Mouse (Mus musculus) kidney, postnatal 10 days (tissue): Measurements from ENCODE around the gene Ppp2r5c.

ENCODE experiments used
- DNase-seq: peaks from one replicate; pipeline ENCODE4 v3.0.0; 2021; ENCODE audit warnings: mixed read lengths

The Ppp2r5c gene

DNA sequence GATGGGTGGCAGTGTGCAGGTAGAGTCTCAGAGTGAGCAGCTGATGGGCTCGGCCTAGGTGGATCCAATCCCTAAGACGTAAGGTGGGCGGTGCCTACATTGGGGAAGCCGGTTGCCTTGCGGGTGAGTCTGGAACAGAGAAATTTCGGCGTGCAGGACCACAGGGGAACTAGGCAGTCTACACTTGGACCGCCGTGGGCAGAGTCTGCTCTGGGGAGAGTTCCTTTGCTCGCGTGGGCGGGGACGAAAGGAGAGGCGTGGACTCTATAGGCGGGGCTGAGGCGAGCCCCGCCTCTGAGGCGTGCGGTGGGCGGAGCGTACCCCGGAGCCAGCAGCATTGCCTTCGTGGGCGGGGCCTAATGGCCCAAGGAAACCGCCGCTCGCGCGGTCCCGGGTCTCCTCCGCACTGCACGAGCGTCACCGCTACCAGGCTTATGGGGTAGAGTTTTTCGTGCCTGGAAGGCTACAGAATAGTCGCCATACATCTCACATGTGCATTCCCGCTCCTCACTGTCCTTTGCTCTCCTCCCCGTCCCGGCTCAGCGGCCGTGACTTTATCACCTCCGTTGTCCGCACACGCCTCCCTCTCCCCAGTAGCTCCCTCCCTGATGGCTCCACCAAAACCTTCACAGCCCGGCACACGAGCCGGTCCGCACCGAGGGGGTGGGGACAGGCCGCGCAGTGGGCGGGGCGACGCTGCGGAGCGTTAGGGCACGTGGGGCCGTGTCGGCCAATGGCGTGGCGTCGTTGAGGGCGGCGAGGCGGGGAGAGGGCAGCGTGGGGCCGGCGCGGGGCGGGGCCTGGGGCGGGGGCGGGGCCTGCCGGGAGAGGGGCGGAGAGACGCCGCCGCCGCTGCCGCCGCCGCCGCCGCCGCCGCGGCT, at the start of gene Ppp2r5c:
Gene Ppp2r5c (plus strand): TSS at position 831 of the 881 bp plus-strand sequence.
- peak; percentile 98 for DNase-seq

- peak; percentile 86 for DNase-seq
Measured at GRCm38 (mm10) chr12:110398351-110398750, 48.6 kb upstream of the Ppp2r5c start.

DNA sequence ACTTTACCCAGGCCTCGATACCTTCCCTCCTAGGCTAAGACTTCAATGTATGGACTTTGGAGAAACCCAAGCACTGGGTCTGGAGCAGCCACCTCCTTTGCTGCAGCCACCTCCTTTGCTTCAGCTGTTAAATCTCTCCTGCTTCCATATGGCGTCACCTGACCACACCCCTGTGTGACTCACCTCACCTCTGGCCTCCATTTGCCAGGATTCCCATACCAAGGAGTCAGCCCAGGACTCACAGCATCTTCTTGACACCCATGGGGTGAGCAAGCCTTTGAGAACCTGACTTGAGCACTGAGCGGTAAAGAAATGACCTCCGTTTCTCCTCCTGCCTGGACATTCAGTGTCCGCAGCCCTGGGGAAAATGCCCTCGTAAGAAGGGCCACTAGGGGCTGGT, 47.8 kb upstream of the Ppp2r5c start:
- DNase-seq, result no peak

GRCm38 (mm10) chr12:110400936-110401335, 46.0 kb upstream of the Ppp2r5c start:
- no peak for DNase-seq

DNA sequence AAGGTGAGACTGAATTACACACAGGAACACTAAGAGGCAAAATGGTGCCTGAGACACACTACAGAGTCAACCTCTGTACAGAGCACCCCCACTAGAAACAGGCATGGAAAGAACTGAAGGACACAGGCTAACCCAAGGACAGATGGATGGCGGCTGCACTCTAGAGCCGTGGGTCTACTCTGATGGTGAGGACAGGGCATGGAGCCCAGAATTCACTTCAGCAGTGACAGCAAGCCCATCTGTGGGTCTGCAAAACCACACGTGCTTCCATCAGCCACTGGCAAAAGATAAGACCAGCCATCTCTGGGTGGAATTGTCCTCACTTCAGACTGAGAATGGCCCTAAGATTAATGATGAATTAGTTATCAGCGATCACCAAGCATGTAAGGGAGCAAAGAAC, 45.0 kb upstream of the Ppp2r5c start:
- DNase-seq, result no peak

GRCm38 (mm10) chr12:110416244-110416643, 30.7 kb upstream of the Ppp2r5c start:
- DNase-seq, result peak; percentile 34

GRCm38 (mm10) chr12:110417023-110417986, 29.6 kb upstream of the Ppp2r5c start:
- DNase-seq, result peak; percentile 28

- DNase-seq, result peak; percentile 57
Measured at GRCm38 (mm10) chr12:110417987-110418734, 28.8 kb upstream of the Ppp2r5c start.

- peak; percentile 70 for DNase-seq
Measured at GRCm38 (mm10) chr12:110418735-110419350, 28.1 kb upstream of the Ppp2r5c start.

GRCm38 (mm10) chr12:110419879-110420278, 27.0 kb upstream of the Ppp2r5c start:
- no peak for DNase-seq

GRCm38 (mm10) chr12:110421361-110421760, 25.6 kb upstream of the Ppp2r5c start:
- DNase-seq, result no peak

DNA sequence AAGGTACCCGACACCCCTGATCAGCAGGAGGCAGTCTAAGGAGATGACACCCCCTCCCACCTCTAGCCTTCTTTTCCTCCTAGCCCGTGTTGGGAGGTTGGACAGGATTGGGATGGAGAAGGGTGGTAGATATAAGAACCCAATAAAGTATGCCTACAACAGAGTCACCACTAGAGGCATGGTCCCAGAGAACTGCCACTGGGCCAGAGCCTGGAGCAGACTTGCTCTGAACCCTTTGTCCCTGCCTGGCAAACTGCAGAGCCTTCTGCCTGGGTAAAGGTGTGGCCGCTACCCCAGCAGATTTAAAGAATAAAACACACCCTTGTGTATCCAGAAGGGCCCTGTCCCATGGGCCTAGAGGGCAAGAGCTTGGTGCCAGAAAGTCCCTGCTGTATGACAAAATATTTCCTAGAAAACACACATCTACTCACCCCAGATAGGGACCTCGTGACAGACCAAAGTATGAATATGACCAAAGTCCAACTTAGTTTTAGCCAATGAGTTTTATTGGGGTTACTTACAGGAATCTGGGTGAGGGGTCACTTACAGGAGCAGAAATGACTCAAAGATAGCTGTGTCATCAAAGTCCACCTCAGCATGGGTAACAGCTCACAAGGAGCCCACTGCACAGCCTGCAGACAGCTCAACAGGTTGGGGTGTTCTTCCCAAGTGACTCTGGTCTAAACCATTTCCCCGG, 22.8 kb upstream of the Ppp2r5c start:
- no peak for DNase-seq

DNA sequence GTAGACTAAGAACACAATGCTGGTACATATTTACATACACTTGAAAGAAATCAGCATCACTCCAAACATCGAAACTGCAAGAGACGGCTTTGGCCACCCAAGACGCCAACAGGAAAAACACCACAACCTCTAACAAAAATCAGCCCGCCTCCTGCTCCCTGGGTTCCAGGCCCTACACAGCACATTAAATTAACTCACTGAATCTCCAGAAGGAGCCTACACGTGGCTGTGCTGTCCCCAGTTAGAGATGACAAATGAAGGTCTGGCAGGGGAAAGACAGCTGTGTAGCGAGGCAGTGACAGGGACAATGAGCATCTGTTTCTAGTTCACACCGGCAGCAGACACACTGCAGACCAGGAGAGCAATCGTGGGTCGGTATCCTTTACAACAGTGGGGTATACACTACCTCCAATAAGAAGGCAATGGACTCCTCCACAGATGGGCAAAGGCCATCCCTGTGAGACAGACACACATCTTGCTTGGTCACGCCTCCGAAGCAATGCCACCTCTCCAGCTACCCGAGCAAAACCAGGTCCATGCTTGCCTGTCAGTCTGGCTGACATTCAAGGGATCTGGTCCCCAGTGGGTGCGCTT, 20.4 kb upstream of the Ppp2r5c start:
- DNase-seq, result no peak

DNA sequence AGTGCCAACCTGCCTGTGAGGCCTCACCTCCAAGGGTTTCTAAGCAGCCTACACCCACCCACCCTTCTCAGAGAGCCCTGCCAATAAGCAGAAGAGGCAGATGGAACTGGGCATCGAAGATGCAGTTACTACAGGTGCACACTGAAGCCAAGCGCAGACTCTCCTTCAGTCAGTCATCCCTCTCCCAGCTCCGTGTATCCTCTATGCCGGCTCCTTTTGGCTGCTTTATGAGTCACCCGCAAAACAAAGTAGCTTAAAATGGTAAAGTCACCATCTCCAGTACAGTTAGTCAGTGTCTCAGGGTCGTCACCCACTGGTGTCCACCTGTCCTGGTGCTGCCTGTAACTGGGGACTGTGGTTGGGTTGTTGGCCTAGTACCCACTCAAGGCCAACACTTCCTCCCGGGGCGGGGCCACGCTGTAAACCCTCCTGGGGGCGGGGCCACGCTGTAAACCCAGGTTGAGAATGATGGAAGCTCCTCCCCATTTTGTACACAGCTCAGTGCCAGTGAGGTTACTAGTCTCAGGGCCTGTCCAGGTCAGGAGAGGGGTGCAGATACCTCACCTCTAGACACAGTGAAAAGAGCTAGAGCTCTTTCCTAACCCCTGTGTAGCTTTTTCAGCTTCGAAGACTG, 17.5 kb upstream of the Ppp2r5c start:
- DNase-seq, result no peak

GRCm38 (mm10) chr12:110429990-110430389, 16.9 kb upstream of the Ppp2r5c start:
- DNase-seq, result no peak

DNA sequence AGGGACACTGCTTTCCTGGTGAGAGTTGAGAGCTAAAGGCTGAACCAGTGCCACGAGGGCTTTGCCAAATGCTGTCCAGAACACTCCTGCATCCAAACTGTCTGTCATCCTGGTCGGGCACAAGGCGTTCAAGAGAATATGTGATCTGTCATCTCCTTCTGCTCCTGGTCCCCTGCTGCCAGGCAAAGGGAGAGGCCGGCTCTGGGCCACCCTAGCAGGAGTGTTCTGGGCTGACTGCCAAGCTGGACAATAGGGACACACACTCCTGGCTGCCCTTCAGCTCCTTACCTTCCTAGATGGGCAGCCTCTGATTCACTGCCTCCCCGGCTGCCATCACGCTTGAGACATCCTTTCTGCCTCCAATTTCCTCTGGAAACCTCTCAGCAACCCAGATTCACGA, 15.1 kb upstream of the Ppp2r5c start:
- DNase-seq, result peak; percentile 70

DNA sequence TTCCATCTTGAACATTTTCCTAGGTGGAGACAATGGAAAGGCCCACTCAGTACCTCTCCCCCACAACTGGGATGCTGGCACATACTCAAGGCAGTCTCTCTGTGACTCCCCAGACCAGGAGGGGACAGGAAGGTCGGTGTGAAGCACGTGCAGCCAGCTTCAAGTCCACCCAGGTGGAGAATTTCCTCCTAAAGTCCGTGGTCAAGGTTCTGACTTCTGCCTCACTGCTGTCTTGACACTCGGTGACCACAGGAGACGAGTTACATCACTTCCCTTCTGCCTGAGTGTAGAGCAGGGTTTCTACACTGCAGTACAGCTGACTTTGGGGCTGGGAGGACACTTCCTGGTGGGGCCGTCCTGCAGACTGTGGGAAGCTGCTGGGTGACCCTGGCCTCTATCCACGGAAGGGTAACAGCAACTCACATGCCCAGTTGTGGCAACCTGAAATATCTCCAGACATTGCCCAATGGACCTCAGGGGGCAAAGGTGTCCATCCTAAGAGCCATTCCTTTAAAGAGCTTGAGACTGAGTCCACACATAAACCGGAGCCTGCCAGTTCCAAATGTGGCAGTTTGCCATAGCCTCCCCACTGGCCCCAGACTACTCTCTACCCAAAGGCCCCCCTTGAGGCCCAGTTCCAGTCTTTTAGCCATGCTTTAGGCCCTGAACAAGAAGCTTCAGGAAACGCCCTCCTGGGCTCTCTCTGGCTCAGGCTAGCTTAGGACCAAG, 10.1 kb upstream of the Ppp2r5c start:
- peak; percentile 44 for DNase-seq

DNA sequence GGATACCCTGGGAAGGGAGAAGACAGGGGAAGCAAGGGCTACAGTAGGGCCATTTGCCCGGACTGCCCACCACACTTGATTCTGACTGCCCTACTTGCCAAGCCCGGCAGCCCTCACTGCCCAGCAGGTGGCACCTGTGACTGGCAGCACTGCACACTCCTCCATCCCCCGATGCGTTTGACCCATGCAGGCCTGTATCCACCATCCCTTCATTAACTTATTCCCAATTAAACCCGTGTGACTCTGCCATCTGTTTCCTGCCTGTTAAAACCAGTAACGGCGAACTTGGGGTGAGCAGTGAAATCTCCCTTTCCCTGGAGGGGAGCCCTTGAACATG, 9.6 kb upstream of the Ppp2r5c start:
- peak; percentile 42 for DNase-seq

DNA sequence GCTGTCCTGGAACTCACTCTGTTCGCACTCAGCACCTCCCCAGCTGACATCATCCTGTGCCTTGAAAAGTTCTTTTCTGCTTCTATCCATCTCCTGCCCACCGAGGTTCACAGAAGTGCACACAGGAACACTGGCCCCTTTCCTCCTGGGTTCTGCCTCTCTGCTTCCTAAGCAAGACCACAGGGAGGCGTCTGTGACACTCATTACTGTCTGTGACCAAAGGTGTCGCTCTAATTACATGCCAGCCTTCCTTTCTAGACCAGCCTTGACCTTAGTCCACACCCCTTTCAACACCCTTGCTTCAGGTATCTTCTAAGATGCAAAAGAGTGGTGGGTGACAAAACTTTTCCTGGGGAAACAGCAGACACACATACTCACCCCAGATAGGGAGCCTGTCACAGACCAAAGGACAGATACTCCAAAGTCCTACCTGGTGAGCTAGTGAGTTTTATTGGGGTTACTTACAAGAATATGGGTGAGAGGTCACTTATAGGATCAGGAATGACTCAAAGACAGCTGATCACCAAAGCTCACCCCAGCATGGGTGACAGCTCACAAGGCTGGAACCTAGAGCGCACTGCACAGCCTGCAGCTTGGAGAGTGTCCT, 8.4 kb upstream of the Ppp2r5c start:
- no peak for DNase-seq

DNA sequence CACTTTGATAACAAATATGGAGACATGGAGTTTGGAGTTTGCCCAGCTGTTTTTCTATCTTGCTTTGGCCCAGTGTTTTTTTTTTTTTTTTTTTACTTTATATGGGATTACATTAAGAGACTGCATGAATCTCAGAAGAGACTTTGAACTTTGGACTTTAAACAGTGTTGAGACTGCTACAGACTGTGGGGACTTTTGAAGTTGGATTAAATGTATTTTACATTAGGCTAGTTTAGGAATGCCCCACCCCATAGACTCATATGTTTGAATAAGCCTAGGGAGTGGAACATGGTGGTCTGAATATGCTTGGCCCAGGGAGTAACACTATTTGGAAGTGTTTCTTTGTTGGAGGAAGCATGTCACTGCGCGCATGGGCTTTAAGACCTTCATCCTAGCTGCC, 4.7 kb upstream of the Ppp2r5c start:
- no peak for DNase-seq
